Comparison of ENCODE assay signal across 9 mouse cellular contexts in the genomic region with DNA sequence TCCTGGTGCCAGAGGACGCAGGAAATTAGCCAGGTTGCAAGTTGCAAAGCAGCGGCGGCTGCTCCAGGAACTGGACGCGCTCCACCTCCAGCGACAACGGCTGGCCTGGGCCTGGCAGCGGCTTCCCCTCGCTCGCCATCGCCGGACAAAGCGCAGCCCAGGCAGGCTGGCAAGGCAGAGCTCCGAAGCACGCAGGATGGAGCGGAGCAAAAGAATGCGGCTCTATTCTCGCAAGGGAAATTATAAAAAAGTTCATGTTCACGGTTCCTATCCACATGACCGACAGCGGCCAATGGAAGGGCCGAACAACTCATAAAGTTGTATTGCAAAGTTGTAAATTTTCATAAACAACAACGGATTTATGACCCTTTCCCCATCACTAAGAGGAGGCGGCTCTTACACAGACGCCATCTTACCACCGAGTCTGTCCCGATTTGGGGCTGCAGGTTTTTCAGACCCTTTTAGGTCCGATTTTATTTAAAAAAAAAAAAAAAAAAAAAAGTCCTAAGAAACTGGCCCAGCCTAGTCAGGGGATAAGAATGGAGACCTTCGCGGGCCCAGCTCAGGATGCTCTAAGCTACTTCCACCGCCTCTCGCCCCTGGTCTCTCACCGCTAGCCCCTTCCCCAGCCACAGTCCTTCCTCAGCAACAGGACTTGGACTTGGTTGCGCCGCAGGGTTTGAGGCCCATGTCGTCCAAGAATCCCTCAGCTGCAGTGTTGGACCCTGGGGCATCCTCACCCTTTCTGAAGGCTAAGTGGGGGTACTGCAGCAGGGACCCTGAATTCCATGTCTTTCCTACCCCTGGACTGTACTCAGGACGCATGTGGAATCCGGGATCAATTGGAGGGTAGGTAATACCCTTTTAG. TPM values are rescaled to one million over a fixed set of nuclear protein-coding genes. Genes with fewer than 3 reads are reported as not detected.
A peak's percentile ranks its signal among the peaks of the same experiment; 100 is the strongest.
DNase-seq lines count a peak whose midpoint lies in the region; ATAC-seq and TF ChIP-seq lines count a peak whose summit lies in the region.
"Had no signal": no experiment of that assay in that cellular context is flagged by ENCODE, and none has a peak within 500 bp of the region (broad histone marks: within the 10 kb centered on the region; RNA-seq: fewer than 3 reads in every experiment).

A gene (minus strand): TSS at position 218 of the 868 bp plus-strand sequence.
A gene (minus strand): TSS at position 221 of the 868 bp plus-strand sequence.

- TF ChIP-seq CTCF in forebrain, postnatal 0 days (IDR thresholded peaks at IDR 0.05; ENCODE audit: low read depth), result no peak

- H3K9me3 ChIP-seq in forebrain, embryonic 11.5 days (ENCODE audit: control insufficient read depth, low read length), result no peaks in the 10 kb centered on the region
- no peaks in the 10 kb centered on the region for H3K9me3 ChIP-seq in forebrain, postnatal 0 days (ENCODE audit: low read length)
- H3K9me3 ChIP-seq in intestine, embryonic 14.5 days (ENCODE audit: control insufficient read depth, low read length), result no peaks in the 10 kb centered on the region
- no peaks in the 10 kb centered on the region for H3K9me3 ChIP-seq in liver, embryonic 15.5 days (replicated peaks)
- H3K9me3 ChIP-seq in forebrain, embryonic 16.5 days (ENCODE audit: control insufficient read depth, low read length), result no peaks in the 10 kb centered on the region

- no peak within 1 kb of the TSS for H3K4me3 ChIP-seq in forebrain, embryonic 11.5 days (ENCODE audit: low read depth, low read length)
- no peak within 1 kb of the TSS for H3K4me3 ChIP-seq in forebrain, postnatal 0 days (ENCODE audit: low read depth, low read length)
- H3K4me3 ChIP-seq in intestine, embryonic 14.5 days (ENCODE audit: low read depth, low read length), result peak within 1 kb of the TSS; percentile 64
- H3K4me3 ChIP-seq in liver, embryonic 15.5 days (replicated peaks), result peak within 1 kb of the TSS; percentile 37
- H3K4me3 ChIP-seq in forebrain, embryonic 16.5 days (replicated peaks; ENCODE audit: low read length), result no peak within 1 kb of the TSS

- peaks cover 99% of the 10 kb centered on the region for H3K27me3 ChIP-seq in forebrain, embryonic 11.5 days (ENCODE audit: control insufficient read depth, insufficient read depth, low read length)
- peaks cover 97% of the 10 kb centered on the region for H3K27me3 ChIP-seq in forebrain, postnatal 0 days (ENCODE audit: insufficient read depth, low read length)
- H3K27me3 ChIP-seq in intestine, embryonic 14.5 days (replicated peaks; ENCODE audit: control insufficient read depth, insufficient read depth, low read length), result peaks cover 86% of the 10 kb centered on the region
- peaks cover 100% of the 10 kb centered on the region for H3K27me3 ChIP-seq in liver, embryonic 15.5 days
- peaks cover 94% of the 10 kb centered on the region for H3K27me3 ChIP-seq in forebrain, embryonic 16.5 days (replicated peaks; ENCODE audit: control insufficient read depth, insufficient read depth, low read length)

- no peaks in the 10 kb centered on the region for H3K36me3 ChIP-seq in forebrain, embryonic 11.5 days (ENCODE audit: control insufficient read depth, insufficient read depth, low read length)
- no peaks in the 10 kb centered on the region for H3K36me3 ChIP-seq in forebrain, postnatal 0 days (ENCODE audit: insufficient read depth)
- H3K36me3 ChIP-seq in intestine, embryonic 14.5 days (ENCODE audit: control insufficient read depth, insufficient read depth, low read length), result no peaks in the 10 kb centered on the region
- no peaks in the 10 kb centered on the region for H3K36me3 ChIP-seq in liver, embryonic 15.5 days (replicated peaks)
- H3K36me3 ChIP-seq in forebrain, embryonic 16.5 days (ENCODE audit: control insufficient read depth, insufficient read depth), result no peaks in the 10 kb centered on the region

- H3K27ac ChIP-seq in forebrain, embryonic 11.5 days (ENCODE audit: low read depth, low read length), result no peak within 1 kb of the TSS
- no peak within 1 kb of the TSS for H3K27ac ChIP-seq in forebrain, postnatal 0 days (ENCODE audit: low read depth, low read length)
- peak within 1 kb of the TSS; percentile 87 for H3K27ac ChIP-seq in intestine, embryonic 14.5 days (ENCODE audit: low read depth)
- H3K27ac ChIP-seq in liver, embryonic 15.5 days (replicated peaks), result no peak within 1 kb of the TSS
- H3K27ac ChIP-seq in forebrain, embryonic 16.5 days (ENCODE audit: low read length), result no peak within 1 kb of the TSS

- H3K4me1 ChIP-seq in forebrain, embryonic 11.5 days (replicated peaks; ENCODE audit: control insufficient read depth, insufficient read depth, low read length), result peaks cover 11% of the 10 kb centered on the region
- H3K4me1 ChIP-seq in forebrain, postnatal 0 days (ENCODE audit: insufficient read depth), result peaks cover 4% of the 10 kb centered on the region; the same call in 1 of the 2 replicates
- peaks cover 30% of the 10 kb centered on the region for H3K4me1 ChIP-seq in intestine, embryonic 14.5 days (replicated peaks; ENCODE audit: control insufficient read depth, insufficient read depth, low read length)
- H3K4me1 ChIP-seq in liver, embryonic 15.5 days (replicated peaks), result peaks cover 17% of the 10 kb centered on the region; the same call in 1 of the 2 replicates
- H3K4me1 ChIP-seq in forebrain, embryonic 16.5 days (replicated peaks; ENCODE audit: control insufficient read depth, insufficient read depth, low read length), result peaks cover 10% of the 10 kb centered on the region

- WGBS in forebrain, embryonic 11.5 days, result 3% methylated on average over 38 of the region's 38 CpGs
- 3% methylated on average over 38 of the region's 38 CpGs for WGBS in forebrain, postnatal 0 days
- WGBS in intestine, embryonic 14.5 days, result 5% methylated on average over 38 of the region's 38 CpGs
- 4% methylated on average over 38 of the region's 38 CpGs for WGBS in liver, embryonic 15.5 days (ENCODE audit: insufficient replicate concordance)
- WGBS in forebrain, embryonic 16.5 days, result 2% methylated on average over 38 of the region's 38 CpGs

- peak; percentile 62 for DNase-seq in forebrain, embryonic 11.5 days (ENCODE audit: low spot score)
- no peak for DNase-seq in forebrain, postnatal 0 days
- DNase-seq in intestine, embryonic 14.5 days (ENCODE audit: low spot score), result peak; percentile 78
- DNase-seq in urinary bladder, adult 2 months (ENCODE audit: low spot score), result peak; percentile 80

- no peak for ATAC-seq in forebrain, embryonic 11.5 days (replicated peaks; ENCODE audit: low FRiP score)
- no peak for ATAC-seq in forebrain, postnatal 0 days
- peak; percentile 20 for ATAC-seq in common myeloid progenitor, adult 5-6 weeks (replicated peaks; ENCODE audit: low read depth, poor library complexity, severe bottlenecking)
- ATAC-seq in intestine, embryonic 14.5 days (replicated peaks; ENCODE audit: low FRiP score, low TSS enrichment, low read depth), result peak; percentile 36; the same call in 1 of the 2 replicates
- ATAC-seq in liver, embryonic 15.5 days (ENCODE audit: insufficient read depth), result no peak
- ATAC-seq in activated CD4-positive, CD25-positive, alpha-beta regulatory T cell, adult 4 months, result no peak
- ATAC-seq in forebrain, embryonic 16.5 days, result no peak

- H3K9ac ChIP-seq in forebrain, embryonic 11.5 days (ENCODE audit: low read length), result no peak within 1 kb of the TSS
- H3K9ac ChIP-seq in forebrain, postnatal 0 days, result no peak within 1 kb of the TSS
- H3K9ac ChIP-seq in intestine, embryonic 14.5 days (ENCODE audit: low read length), result peak within 1 kb of the TSS; percentile 69
- no peak within 1 kb of the TSS for H3K9ac ChIP-seq in liver, embryonic 15.5 days
- H3K9ac ChIP-seq in forebrain, embryonic 16.5 days (replicated peaks; ENCODE audit: low read depth, low read length), result no peak within 1 kb of the TSS

- H3K4me2 ChIP-seq in forebrain, embryonic 11.5 days (ENCODE audit: low read depth, low read length, severe bottlenecking), result no peak within 1 kb of the TSS
- H3K4me2 ChIP-seq in forebrain, postnatal 0 days (ENCODE audit: low read depth), result no peak within 1 kb of the TSS
- H3K4me2 ChIP-seq in intestine, embryonic 14.5 days (ENCODE audit: low read length), result peak within 1 kb of the TSS; percentile 78
- peak within 1 kb of the TSS; percentile 46 for H3K4me2 ChIP-seq in liver, embryonic 15.5 days
- H3K4me2 ChIP-seq in forebrain, embryonic 16.5 days (ENCODE audit: low read length), result no peak within 1 kb of the TSS

RNA-seq across cellular contexts. Expression of the first gene that starts in this region (rescaled TPM):
- not detected in 2 replicates for polyA plus RNA-seq in forebrain, embryonic 11.5 days (2014; fragmentation: Nextera tagmentation; extraction: Ambion mirVana)
- 0.23 TPM in 1 of 2 replicates, not detected in the other for total RNA-seq in forebrain, postnatal 0 days (2014; rRNA removed)
- not detected in 2 replicates for polyA plus RNA-seq in forebrain, postnatal 0 days (2015; fragmentation: Nextera tagmentation; extraction: Ambion mirVana)
- 1.1 and 2.8 TPM in 2 replicates for total RNA-seq in common myeloid progenitor, adult 5-6 weeks (2017)
- polyA plus RNA-seq in intestine, embryonic 14.5 days (2014; fragmentation: Nextera tagmentation; extraction: Ambion mirVana), result 9.2 and 9.7 TPM in 2 replicates
- 0.18 and 0.20 TPM in 2 replicates for polyA plus RNA-seq in liver, embryonic 15.5 days (2015; fragmentation: Nextera tagmentation; extraction: Ambion mirVana)
- 3.7 and 6.0 TPM in 2 replicates for polyA plus RNA-seq in urinary bladder, adult 2 months (2012; rRNA removed)
- polyA plus RNA-seq in activated CD4-positive, CD25-positive, alpha-beta regulatory T cell, adult 4 months (2017; shearing (Covaris generic)), result under 1 TPM in 1 of 2 experiments, not detected in 1; 0.21 TPM
- polyA plus RNA-seq in forebrain, embryonic 16.5 days (2015; fragmentation: Nextera tagmentation; extraction: Ambion mirVana), result not detected in 2 replicates

RNA-seq across cellular contexts. Expression of the second gene that starts in this region (rescaled TPM):
- polyA plus RNA-seq in forebrain, embryonic 11.5 days (2014; fragmentation: Nextera tagmentation; extraction: Ambion mirVana), result not detected in 2 replicates
- not detected in 2 replicates for total RNA-seq in forebrain, postnatal 0 days (2014; rRNA removed)
- polyA plus RNA-seq in forebrain, postnatal 0 days (2015; fragmentation: Nextera tagmentation; extraction: Ambion mirVana), result not detected in 2 replicates
- not detected in 2 replicates for total RNA-seq in common myeloid progenitor, adult 5-6 weeks (2017)
- polyA plus RNA-seq in intestine, embryonic 14.5 days (2014; fragmentation: Nextera tagmentation; extraction: Ambion mirVana), result not detected in 2 replicates
- not detected in 2 replicates for polyA plus RNA-seq in liver, embryonic 15.5 days (2015; fragmentation: Nextera tagmentation; extraction: Ambion mirVana)
- polyA plus RNA-seq in urinary bladder, adult 2 months (2012; rRNA removed), result 0.88 and 1.2 TPM in 2 replicates
- polyA plus RNA-seq in activated CD4-positive, CD25-positive, alpha-beta regulatory T cell, adult 4 months (2017; shearing (Covaris generic)), result not detected
- not detected in 2 replicates for polyA plus RNA-seq in forebrain, embryonic 16.5 days (2015; fragmentation: Nextera tagmentation; extraction: Ambion mirVana)
- total RNA-seq: heart, postnatal 36 days had no signal

Comparison
In these comparisons a context has a peak if more than half of its experiments do, and no peak if none do; other contexts are left out.
1. Peak in DNase-seq in forebrain, embryonic 11.5 days; RNA of the genes that start here not detected or under 1 TPM.
2. ATAC-seq: peak in common myeloid progenitor, adult 5-6 weeks (single experiment) and intestine, embryonic 14.5 days (single experiment); none in forebrain, embryonic 11.5 days (single experiment), forebrain, postnatal 0 days (single experiment), liver, embryonic 15.5 days (single experiment), activated CD4-positive, CD25-positive, alpha-beta regulatory T cell, adult 4 months (single experiment) and forebrain, embryonic 16.5 days (single experiment).
3. H3K4me2 ChIP-seq: peak in intestine, embryonic 14.5 days (single experiment) and liver, embryonic 15.5 days (single experiment); none in forebrain, embryonic 11.5 days (single experiment), forebrain, postnatal 0 days (single experiment) and forebrain, embryonic 16.5 days (single experiment).
4. H3K4me3 ChIP-seq: peak in intestine, embryonic 14.5 days (single experiment) and liver, embryonic 15.5 days (single experiment); none in forebrain, embryonic 11.5 days (single experiment), forebrain, postnatal 0 days (single experiment) and forebrain, embryonic 16.5 days (single experiment).